Mouse (Mus musculus) kidney, adult 2 months (tissue): ENCODE data around the gene Iqschfp.

ENCODE experiments used
- CTCF ChIP-seq: fragments of 200-500 bp; conservative IDR thresholded peaks from 2 replicates; pipeline ENCODE4 v1.5.1; 2011; ENCODE audit warnings: low read depth, mild to moderate bottlenecking, control low read depth, low read length, moderate library complexity, mixed read lengths; ENCODE audit not compliant: insufficient read depth, insufficient read length
- POLR2A ChIP-seq: fragments of 200-500 bp; IDR thresholded peaks from one replicate; pipeline ENCODE4 v1.6.1; 2011; ENCODE audit warnings: low read depth, low read length, control low read depth

DNA sequence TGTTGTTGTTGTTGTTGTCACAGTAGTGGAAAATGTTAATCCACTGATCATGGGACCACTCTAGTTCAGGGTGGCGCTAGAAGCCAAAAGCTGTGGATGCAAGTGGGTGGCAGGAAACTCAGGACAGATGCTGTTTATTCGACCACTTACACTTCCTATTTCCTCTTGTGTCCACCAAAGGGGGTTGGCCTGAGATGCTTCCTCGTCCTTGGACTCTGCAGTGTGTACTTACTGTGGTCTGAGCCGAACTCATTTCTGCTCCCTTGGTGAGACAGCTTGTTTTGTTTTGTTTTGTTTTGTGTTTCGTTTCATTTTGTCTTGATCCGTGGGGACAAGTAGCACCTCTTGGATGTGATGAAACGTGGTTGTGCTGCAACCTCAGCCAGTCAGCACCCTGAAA, 750.9 kb downstream of the Iqschfp start:
- TF ChIP-seq POLR2A, result no peak
- TF ChIP-seq CTCF, result no peak
